26 mouse cellular contexts compared by ENCODE assay signal in genomic region chr14:123446031-123446430, GRCm38 (mm10).
DNase-seq lines count a peak whose midpoint lies in the region; ATAC-seq lines count a peak whose summit lies in the region.
"Had no signal": no experiment of that assay in that cellular context is flagged by ENCODE, and none has a peak within 500 bp of the region (broad histone marks: within the 10 kb centered on the region; RNA-seq: fewer than 3 reads in every experiment).

No protein-coding gene starts in this region.

- no peak overlapping the region for H3K4me3 ChIP-seq in forebrain, embryonic 11.5 days (ENCODE audit: low read depth, low read length)
- H3K4me3 ChIP-seq in forebrain, embryonic 10.5 days = no peak overlapping the region
- H3K4me3 ChIP-seq: forebrain, embryonic 12.5 days; heart, embryonic 10.5 days; heart, embryonic 15.5 days; midbrain, embryonic 12.5 days; stomach, embryonic 15.5 days had no signal

- H3K9me3 ChIP-seq in forebrain, embryonic 11.5 days (ENCODE audit: control insufficient read depth, low read length) = no peaks in the 10 kb centered on the region
- H3K9me3 ChIP-seq in forebrain, embryonic 10.5 days = no peaks in the 10 kb centered on the region
- H3K9me3 ChIP-seq: forebrain, embryonic 12.5 days; heart, embryonic 10.5 days; heart, embryonic 15.5 days; midbrain, embryonic 12.5 days; stomach, embryonic 15.5 days had no signal

- H3K27me3 ChIP-seq in forebrain, embryonic 11.5 days (ENCODE audit: control insufficient read depth, insufficient read depth, low read length) = no peaks in the 10 kb centered on the region
- H3K27me3 ChIP-seq in forebrain, embryonic 10.5 days (ENCODE audit: poor library complexity, severe bottlenecking) = no peaks in the 10 kb centered on the region
- H3K27me3 ChIP-seq: forebrain, embryonic 12.5 days; heart, embryonic 15.5 days; midbrain, embryonic 12.5 days; stomach, embryonic 15.5 days had no signal

- no peaks in the 10 kb centered on the region for H3K36me3 ChIP-seq in forebrain, embryonic 11.5 days (ENCODE audit: control insufficient read depth, insufficient read depth, low read length)
- H3K36me3 ChIP-seq in forebrain, embryonic 10.5 days (replicated peaks) = no peaks in the 10 kb centered on the region
- H3K36me3 ChIP-seq: forebrain, embryonic 12.5 days; heart, embryonic 10.5 days; heart, embryonic 15.5 days; midbrain, embryonic 12.5 days; stomach, embryonic 15.5 days had no signal

- DNase-seq in forebrain, embryonic 11.5 days (ENCODE audit: low spot score) = no peak
- no peak for DNase-seq in forebrain, embryonic 10.5 days (ENCODE audit: extremely low spot score, low spot score)
- DNase-seq in ovary, postnatal 36 days (ENCODE audit: low spot score) = peak; percentile 15
- no peak for DNase-seq in ovary, postnatal 10 days (ENCODE audit: low spot score)
- DNase-seq in adrenal gland, postnatal 36 days = peak; percentile 54 to 71
- DNase-seq in lung, postnatal 36 days = no peak
- DNase-seq in lung, postnatal 10 days = no peak
- no peak for DNase-seq in embryo, embryonic 11 days
- DNase-seq: cerebellum, adult 8-10 months; cerebellum, postnatal 25 days; forebrain, postnatal 0 days; gastrocnemius, postnatal 14 days; kidney, adult 2 months; kidney, postnatal 4 days; left cerebral cortex, postnatal 4 days; lung, adult 2 months; lung, postnatal 14 days; right cerebral cortex, postnatal 25 days had no signal

- no peak overlapping the region for H3K27ac ChIP-seq in forebrain, embryonic 11.5 days (ENCODE audit: low read depth, low read length)
- no peak overlapping the region for H3K27ac ChIP-seq in forebrain, embryonic 10.5 days
- H3K27ac ChIP-seq: forebrain, embryonic 12.5 days; heart, embryonic 10.5 days; heart, embryonic 15.5 days; kidney, postnatal 0 days; liver, embryonic 14.5 days; midbrain, embryonic 12.5 days; stomach, embryonic 15.5 days had no signal

- 80% methylated on average over 1 of the region's 1 CpGs for WGBS in forebrain, embryonic 11.5 days
- 73% methylated on average over 1 of the region's 1 CpGs for WGBS in forebrain, embryonic 10.5 days

- H3K4me1 ChIP-seq in forebrain, embryonic 11.5 days (replicated peaks; ENCODE audit: control insufficient read depth, insufficient read depth, low read length) = no peaks in the 10 kb centered on the region
- no peaks in the 10 kb centered on the region for H3K4me1 ChIP-seq in forebrain, embryonic 10.5 days
- H3K4me1 ChIP-seq: forebrain, embryonic 12.5 days; heart, embryonic 10.5 days; heart, embryonic 15.5 days; midbrain, embryonic 12.5 days; stomach, embryonic 15.5 days had no signal

- ATAC-seq in forebrain, embryonic 11.5 days (replicated peaks; ENCODE audit: low FRiP score) = 0 out of 2 replicates have a peak, but pooled peaks have one; percentile 24
- ATAC-seq: forebrain, postnatal 0 days; hindbrain, embryonic 16.5 days had no signal

- H3K4me2 ChIP-seq in forebrain, embryonic 11.5 days (ENCODE audit: low read depth, low read length, severe bottlenecking) = no peak overlapping the region
- H3K4me2 ChIP-seq: forebrain, embryonic 12.5 days; heart, embryonic 15.5 days; midbrain, embryonic 12.5 days; stomach, embryonic 15.5 days had no signal

- H3K9ac ChIP-seq in forebrain, embryonic 11.5 days (ENCODE audit: low read length) = no peak overlapping the region
- H3K9ac ChIP-seq: forebrain, embryonic 12.5 days; forebrain, postnatal 0 days; heart, embryonic 15.5 days; liver, embryonic 14.5 days; midbrain, embryonic 12.5 days; stomach, embryonic 15.5 days had no signal

Comparison
In these comparisons a context has a peak if more than half of its experiments do, and no peak if none do; other contexts are left out.
1. DNase-seq: peak in ovary, postnatal 36 days (single experiment) and adrenal gland, postnatal 36 days (2 of 2); none in forebrain, embryonic 11.5 days (single experiment), forebrain, embryonic 10.5 days (single experiment), ovary, postnatal 10 days (single experiment), lung, postnatal 36 days (single experiment), lung, postnatal 10 days (single experiment) and embryo, embryonic 11 days (single experiment).